Comparison of ENCODE assay signal across 8 mouse cellular contexts in genomic region chr14:76883231-76883651, GRCm38 (mm10).
A peak's percentile ranks its signal among the peaks of the same experiment; 100 is the strongest.
DNase-seq lines count a peak whose midpoint lies in the region; ATAC-seq and TF ChIP-seq lines count a peak whose summit lies in the region.

No protein-coding gene starts in this region.

- TF ChIP-seq CTCF in forebrain, postnatal 0 days (IDR thresholded peaks at IDR 0.05; ENCODE audit: low read depth) = no peak

- H3K4me1 ChIP-seq in kidney, embryonic 14.5 days (ENCODE audit: control insufficient read depth, insufficient read depth, low read length) = peaks cover 16% of the 10 kb centered on the region
- peaks cover 12% of the 10 kb centered on the region for H3K4me1 ChIP-seq in forebrain, postnatal 0 days (ENCODE audit: insufficient read depth)
- H3K4me1 ChIP-seq in midbrain, embryonic 12.5 days = peaks cover 28% of the 10 kb centered on the region

- peak overlapping the region; percentile 18; the same call in 1 of the 2 replicates for H3K27ac ChIP-seq in kidney, embryonic 14.5 days (ENCODE audit: low read depth, low read length)
- peak overlapping the region; percentile 4; the same call in 1 of the 2 replicates for H3K27ac ChIP-seq in forebrain, postnatal 0 days (ENCODE audit: low read depth, low read length)
- peak overlapping the region; percentile 83 for H3K27ac ChIP-seq in midbrain, embryonic 12.5 days (replicated peaks)

- 33% methylated on average over 3 of the region's 3 CpGs for WGBS in kidney, embryonic 14.5 days
- 12% methylated on average over 3 of the region's 3 CpGs for WGBS in forebrain, postnatal 0 days
- 16% methylated on average over 3 of the region's 3 CpGs for WGBS in midbrain, embryonic 12.5 days

- DNase-seq in kidney, postnatal 36 days = no peak
- DNase-seq in c-Kit-positive CD71-negative TER-119-negative erythroid progenitor cells, embryonic 14.5 days (ENCODE audit: low read depth) = peak; percentile 26
- no peak for DNase-seq in forebrain, postnatal 0 days
- DNase-seq in cerebellum, postnatal 14 days = no peak
- DNase-seq in right cerebral cortex, postnatal 14 days = no peak
- DNase-seq in gastrocnemius, postnatal 25 days = no peak

- peak; percentile 71; the same call in 1 of the 2 replicates for ATAC-seq in kidney, embryonic 14.5 days (ENCODE audit: low FRiP score, low TSS enrichment)
- no peak for ATAC-seq in forebrain, postnatal 0 days
- peak; percentile 53 for ATAC-seq in midbrain, embryonic 12.5 days (ENCODE audit: low FRiP score, low read depth)

- H3K4me2 ChIP-seq in kidney, embryonic 14.5 days (replicated peaks; ENCODE audit: low read depth, low read length) = no peak overlapping the region
- peak overlapping the region; percentile 4; the same call in 1 of the 2 replicates for H3K4me2 ChIP-seq in forebrain, postnatal 0 days (ENCODE audit: low read depth)
- peak overlapping the region; percentile 29 for H3K4me2 ChIP-seq in midbrain, embryonic 12.5 days (replicated peaks)

- H3K9ac ChIP-seq in kidney, embryonic 14.5 days (ENCODE audit: low read depth, low read length) = no peak overlapping the region
- H3K9ac ChIP-seq in forebrain, postnatal 0 days = no peak overlapping the region
- H3K9ac ChIP-seq in midbrain, embryonic 12.5 days (replicated peaks) = no peak overlapping the region

- H3K4me3 ChIP-seq in kidney, embryonic 14.5 days (ENCODE audit: low read length) = no peak overlapping the region
- no peak overlapping the region for H3K4me3 ChIP-seq in forebrain, postnatal 0 days (ENCODE audit: low read depth, low read length)
- H3K4me3 ChIP-seq in midbrain, embryonic 12.5 days = no peak overlapping the region

- no peaks in the 10 kb centered on the region for H3K9me3 ChIP-seq in kidney, embryonic 14.5 days (ENCODE audit: control insufficient read depth, low read length)
- no peaks in the 10 kb centered on the region for H3K9me3 ChIP-seq in forebrain, postnatal 0 days (ENCODE audit: low read length)
- no peaks in the 10 kb centered on the region for H3K9me3 ChIP-seq in midbrain, embryonic 12.5 days

- no peaks in the 10 kb centered on the region for H3K27me3 ChIP-seq in kidney, embryonic 14.5 days (ENCODE audit: control insufficient read depth, insufficient read depth, low read length)
- no peaks in the 10 kb centered on the region for H3K27me3 ChIP-seq in forebrain, postnatal 0 days (ENCODE audit: insufficient read depth, low read length)
- peaks cover 49% of the 10 kb centered on the region for H3K27me3 ChIP-seq in midbrain, embryonic 12.5 days

- H3K36me3 ChIP-seq in kidney, embryonic 14.5 days (ENCODE audit: control insufficient read depth, insufficient read depth, low read length) = no peaks in the 10 kb centered on the region
- H3K36me3 ChIP-seq in forebrain, postnatal 0 days (ENCODE audit: insufficient read depth) = no peaks in the 10 kb centered on the region
- H3K36me3 ChIP-seq in midbrain, embryonic 12.5 days = no peaks in the 10 kb centered on the region

Comparison
In these comparisons a context has a peak if more than half of its experiments do, and no peak if none do; other contexts are left out.
1. H3K27ac ChIP-seq: peak in every context shown above with its lines; median percentile 83 in midbrain, embryonic 12.5 days; 18 in kidney, embryonic 14.5 days; 4 in forebrain, postnatal 0 days.